Mouse (Mus musculus) MEL (cell line): Measurements from ENCODE around the gene Tatdn3. TPM values are rescaled to one million over a fixed set of nuclear protein-coding genes. Genes with fewer than 3 reads are reported as not detected.

Experiments used
- DNase-seq: peaks from one replicate; pipeline ENCODE4 v3.0.0; 2011; ENCODE audit warnings: low read depth, low spot score
- H3K27ac ChIP-seq: 2 replicates; pipeline ENCODE4 v1.5.1; 2012; ENCODE audit warnings: low read depth, mild to moderate bottlenecking, control low read depth, low read length, moderate library complexity; ENCODE audit not compliant: control insufficient read depth
- H3K27me3 ChIP-seq, 2 experiments: fragments of 150-350 bp in 1 of 2; sonication (generic) in 1 of 2; 2 replicates each; pipeline ENCODE4 v1.6.1; 2012; ENCODE audit warnings: low read length in 2 of 2, mild to moderate bottlenecking in 2 of 2, improper control_type of control experiment in 1 of 2, moderate library complexity in 1 of 2; ENCODE audit not compliant: insufficient read depth in 2 of 2, control insufficient read depth in 1 of 2
- H3K36me3 ChIP-seq, 2 experiments: 2 replicates each; pipeline ENCODE4 v1.6.1; 2012 to 2014; ENCODE audit warnings: low read length in 2 of 2, improper control_type of control experiment in 1 of 2, inconsistent platforms in 1 of 2, mild to moderate bottlenecking in 1 of 2; ENCODE audit not compliant: insufficient read depth in 2 of 2, control insufficient read depth in 1 of 2
- H3K4me1 ChIP-seq, 2 experiments: fragments of 150-350 bp in 1 of 2; sonication (generic) in 1 of 2; 2 replicates each; pipeline ENCODE4 v1.6.1; 2012; ENCODE audit warnings: low read length in 2 of 2, improper control_type of control experiment in 1 of 2, mild to moderate bottlenecking in 1 of 2; ENCODE audit not compliant: insufficient read depth in 2 of 2, control insufficient read depth in 1 of 2
- H3K4me3 ChIP-seq, 2 experiments: fragments of 150-350 bp in 1 of 2; sonication (generic) in 1 of 2; 2 replicates each; pipeline ENCODE4 v1.5.1; 2012; ENCODE audit warnings: low read depth in 2 of 2, low read length in 2 of 2, mild to moderate bottlenecking in 2 of 2, moderate library complexity in 2 of 2, control low read depth in 1 of 2, improper control_type of control experiment in 1 of 2; ENCODE audit not compliant: control insufficient read depth in 1 of 2, insufficient read depth in 1 of 2
- H3K79me2 ChIP-seq: 2 replicates; pipeline ENCODE4 v1.6.1; 2012; ENCODE audit warnings: mild to moderate bottlenecking, low read length, moderate library complexity; ENCODE audit not compliant: control insufficient read depth, poor library complexity, insufficient read depth
- H3K9ac ChIP-seq: 2 replicates; pipeline ENCODE4 v1.6.1; 2012; ENCODE audit warnings: low read depth, mild to moderate bottlenecking, control low read depth, low read length, moderate library complexity; ENCODE audit not compliant: control insufficient read depth, poor library complexity, severe bottlenecking
- H3K9me3 ChIP-seq: fragments of 150-350 bp; sonication (generic); replicated peaks from 2 replicates; pipeline ENCODE4 v1.6.1; 2012; ENCODE audit warnings: mild to moderate bottlenecking, low read length, improper control_type of control experiment, moderate library complexity; ENCODE audit not compliant: insufficient read depth
- BHLHE40 ChIP-seq: IDR thresholded peaks from 2 replicates; pipeline ENCODE4 v1.6.1; 2012; ENCODE audit warnings: low read depth, mild to moderate bottlenecking, inconsistent platforms, low read length, improper control_type of control experiment, borderline replicate concordance
- CHD1 ChIP-seq: IDR thresholded peaks from 2 replicates; pipeline ENCODE4 v1.6.1; 2012; ENCODE audit warnings: low read depth, mild to moderate bottlenecking, inconsistent platforms, low read length, improper control_type of control experiment
- CTCF ChIP-seq, 3 experiments: IDR thresholded peaks in 2 of 3; conservative IDR thresholded peaks in 1 of 3; 2 replicates each; pipeline ENCODE4 v1.5.1; 2011 to 2012; ENCODE audit warnings: low read length in 3 of 3, low read depth in 2 of 3, mild to moderate bottlenecking in 2 of 3, improper control_type of control experiment in 1 of 3, inconsistent platforms in 1 of 3, mixed read lengths in 1 of 3, moderate library complexity in 1 of 3; ENCODE audit not compliant: control insufficient read depth in 1 of 3, insufficient read depth in 1 of 3, poor library complexity in 1 of 3, severe bottlenecking in 1 of 3
- E2F4 ChIP-seq: IDR thresholded peaks from 2 replicates; pipeline ENCODE4 v1.6.1; 2011; ENCODE audit warnings: low read depth, low read length, improper control_type of control experiment, borderline replicate concordance
- ELF1 ChIP-seq: IDR thresholded peaks from 2 replicates; pipeline ENCODE4 v1.6.1; 2014; ENCODE audit warnings: low read depth, mild to moderate bottlenecking, inconsistent platforms, low read length, improper control_type of control experiment, moderate library complexity
- GATA1 ChIP-seq: IDR thresholded peaks from 2 replicates; pipeline ENCODE4 v1.6.1; 2011; ENCODE audit warnings: low read depth, low read length, improper control_type of control experiment
- MAFK ChIP-seq: IDR thresholded peaks from 2 replicates; pipeline ENCODE4 v1.6.1; 2011; ENCODE audit warnings: low read depth, mild to moderate bottlenecking, low read length, improper control_type of control experiment, borderline replicate concordance
- MAX ChIP-seq: IDR thresholded peaks from 2 replicates; pipeline ENCODE4 v1.6.1; 2011; ENCODE audit warnings: low read length, improper control_type of control experiment
- MAZ ChIP-seq: IDR thresholded peaks from 2 replicates; pipeline ENCODE4 v1.6.1; 2012; ENCODE audit warnings: low read depth, mild to moderate bottlenecking, inconsistent platforms, low read length, improper control_type of control experiment
- MXI1 ChIP-seq: IDR thresholded peaks from 2 replicates; pipeline ENCODE4 v1.6.1; 2011; ENCODE audit warnings: mild to moderate bottlenecking, low read depth, low read length, improper control_type of control experiment
- MYB ChIP-seq: IDR thresholded peaks from 2 replicates; pipeline ENCODE4 v1.6.1; 2011; ENCODE audit warnings: mild to moderate bottlenecking, low read depth, low read length, improper control_type of control experiment
- NELFE ChIP-seq: IDR thresholded peaks from 2 replicates; pipeline ENCODE4 v1.6.1; 2011; ENCODE audit warnings: low read depth, low read length, improper control_type of control experiment
- NRF1 ChIP-seq: IDR thresholded peaks from 2 replicates; pipeline ENCODE4 v1.6.1; 2014; ENCODE audit warnings: low read depth, mild to moderate bottlenecking, inconsistent platforms, low read length, improper control_type of control experiment, moderate library complexity; ENCODE audit not compliant: poor library complexity, insufficient read depth, severe bottlenecking
- POLR2A ChIP-seq, 2 experiments: IDR thresholded peaks; 2 replicates each; pipeline ENCODE4 v1.6.1; 2011 to 2012; ENCODE audit warnings: low read length in 2 of 2, mild to moderate bottlenecking in 2 of 2, control low read depth in 1 of 2, improper control_type of control experiment in 1 of 2, low read depth in 1 of 2, moderate library complexity in 1 of 2; ENCODE audit not compliant: control insufficient read depth in 1 of 2, insufficient read depth in 1 of 2, poor library complexity in 1 of 2
- POLR2AphosphoS2 ChIP-seq: IDR thresholded peaks from 2 replicates; pipeline ENCODE4 v1.6.1; 2011; ENCODE audit warnings: low read length, improper control_type of control experiment
- RAD21 ChIP-seq: IDR thresholded peaks from 2 replicates; pipeline ENCODE4 v1.6.1; 2011; ENCODE audit warnings: mild to moderate bottlenecking, low read depth, low read length, improper control_type of control experiment
- RCOR1 ChIP-seq: IDR thresholded peaks from 2 replicates; pipeline ENCODE4 v1.6.1; 2012; ENCODE audit warnings: low read depth, mild to moderate bottlenecking, inconsistent platforms, low read length, improper control_type of control experiment
- TAL1 ChIP-seq: IDR thresholded peaks from 2 replicates; pipeline ENCODE4 v1.6.1; 2012; ENCODE audit warnings: mild to moderate bottlenecking, inconsistent platforms, low read length, moderate library complexity, mixed read lengths
- TBP ChIP-seq: IDR thresholded peaks from 2 replicates; pipeline ENCODE4 v1.8.0; 2011; ENCODE audit warnings: low read depth, low read length, improper control_type of control experiment
- USF1 ChIP-seq: IDR thresholded peaks from 2 replicates; pipeline ENCODE4 v1.6.1; 2014; ENCODE audit warnings: low read depth, mild to moderate bottlenecking, inconsistent platforms, low read length, improper control_type of control experiment, moderate library complexity
- ZMIZ1 ChIP-seq: IDR thresholded peaks from 2 replicates; pipeline ENCODE4 v1.6.1; 2012; ENCODE audit warnings: low read depth, mild to moderate bottlenecking, inconsistent platforms, low read length, improper control_type of control experiment, moderate library complexity
- polyA plus RNA-seq, 2 experiments: library from polyadenylated mRNA; stranded (reverse) in 1 of 2; unstranded in 1 of 2; fragments of >175 nt in 1 of 2; fragments of >200 nt in 1 of 2; gene quantifications; 2 replicates each; pipeline versions ENCODE4 v1.2.1 to v1.2.4; 2012; ENCODE audit warnings: low replicate concordance in 2 of 2, low read depth in 1 of 2; ENCODE audit not compliant: insufficient read length in 2 of 2, insufficient read depth in 1 of 2, missing spikeins in 1 of 2
- total RNA-seq: library from RNA; depleted of rRNA; stranded (reverse); fragments of 300-350 nt; gene quantifications from 2 replicates; pipeline ENCODE4 v1.2.3, GENCODE M21; 2012

Tatdn3 gene
- total and polyA plus RNA-seq, 3 experiments, result 14.5 to 19.0 TPM; not detected in 1

- TF ChIP-seq MYB (no peak), RCOR1 (0 out of 2 replicates have a peak, but pooled peaks have one; percentile 16), GATA1 (peak; percentile 68), CTCF (IDR thresholded peaks at IDR 0.05 in 2 of 3, conservative IDR thresholded peaks at IDR 0.05 in 1 of 3; ENCODE audit: control insufficient read depth in 1 of 3, insufficient read depth in 1 of 3, low read depth in 2 of 3, low read length in 3 of 3, poor library complexity in 1 of 3, severe bottlenecking in 1 of 3) (no peak), MAX (peak; percentile 34; the same call in 1 of the 2 replicates), POLR2AphosphoS2 (no peak), MAFK (peak; percentile 66; the same call in 1 of the 2 replicates), E2F4 (no peak), BHLHE40 (no peak), POLR2A (IDR thresholded peaks at IDR 0.05; ENCODE audit: control insufficient read depth in 1 of 2, insufficient read depth in 1 of 2, low read depth in 1 of 2, low read length in 2 of 2, poor library complexity in 1 of 2) (no peak), MXI1 (0 out of 2 replicates have a peak, but pooled peaks have one; percentile 24)
Measured at GRCm38 (mm10) chr1:191087955-191088354, 25.2 kb upstream of the Tatdn3 start (continued).

GRCm38 (mm10) chr1:191086960-191087359, 24.2 kb upstream of the Tatdn3 start:
- Histone ChIP-seq H3K79me2 (no peaks in the 10 kb centered on the region), H3K27ac (peak overlapping the region; percentile 75), H3K9ac (no peak overlapping the region), H3K36me3 (peaks cover 6 to 50% of the 10 kb centered on the region in 2 experiments), H3K27me3 (no peaks in the 10 kb centered on the region), H3K9me3 (no peaks in the 10 kb centered on the region)
- no peak for DNase-seq
- TF ChIP-seq RAD21, result no peak
- TF ChIP-seq MXI1, result no peak
- TF ChIP-seq NRF1, result no peak
- TF ChIP-seq MAZ, result no peak
- TF ChIP-seq CTCF (IDR thresholded peaks at IDR 0.05 in 2 of 3, conservative IDR thresholded peaks at IDR 0.05 in 1 of 3; ENCODE audit: control insufficient read depth in 1 of 3, insufficient read depth in 1 of 3, low read depth in 2 of 3, low read length in 3 of 3, poor library complexity in 1 of 3, severe bottlenecking in 1 of 3), result no peak
- no peak for TF ChIP-seq E2F4
- TF ChIP-seq USF1, result no peak
- no peak for TF ChIP-seq TAL1
- no peak for TF ChIP-seq ZMIZ1
- no peak for TF ChIP-seq MAX
- no peak for TF ChIP-seq NELFE
- no peak for TF ChIP-seq CHD1
- TF ChIP-seq TBP, result no peak
- no peak for TF ChIP-seq ELF1
- TF ChIP-seq, all 39 proteins: peak for 0
- Histone ChIP-seq H3K4me3 (no peak overlapping the region), H3K4me1 (peaks cover 29 to 49% of the 10 kb centered on the region in 2 experiments)
